Mouse (Mus musculus): ENCODE results near the gene Gtf2e1. TPM values are rescaled to one million over a fixed set of nuclear protein-coding genes. Genes with fewer than 3 reads are reported as not detected.

The Gtf2e1 gene
- polyA plus RNA-seq (2015; fragmentation: Nextera tagmentation; extraction: Ambion mirVana) = 9.7 and 12.1 TPM in 2 replicates

GRCm38 (mm10) chr16:37539611-37540580, at the start of gene Gtf2e1, which contains the start of gene Rabl3:
Gene Gtf2e1, minus strand, starts transcription at chr16:37539789.
Gene Rabl3, plus strand, starts transcription at chr16:37539885.

GRCm38 (mm10) chr16:37579994-37580393, 40.4 kb upstream of the Gtf2e1 start, which contains the start of gene Hgd:
Gene Hgd, plus strand, starts transcription at chr16:37580153.

Other genes with a start within 250 kb of the Gtf2e1 start
- gene Stxbp5l, start 154.8 kb downstream of the Gtf2e1 start, polyA plus RNA-seq (2015; fragmentation: Nextera tagmentation; extraction: Ambion mirVana) = 0.05 and 0.15 TPM in 2 replicates
- gene Rabl3, start 96 bp upstream of the Gtf2e1 start, polyA plus RNA-seq (2015; fragmentation: Nextera tagmentation; extraction: Ambion mirVana) = 11.1 and 11.7 TPM in 2 replicates
- 0.21 and 0.60 TPM in 2 replicates for gene Hgd, start 40.4 kb upstream of the Gtf2e1 start, polyA plus RNA-seq (2015; fragmentation: Nextera tagmentation; extraction: Ambion mirVana)
- 76.5 and 94.2 TPM in 2 replicates for gene Ndufb4, start 114.7 kb upstream of the Gtf2e1 start, polyA plus RNA-seq (2015; fragmentation: Nextera tagmentation; extraction: Ambion mirVana)
- gene Fstl1, start 237.1 kb upstream of the Gtf2e1 start, polyA plus RNA-seq (2015; fragmentation: Nextera tagmentation; extraction: Ambion mirVana) = 499 and 632 TPM in 2 replicates